Mouse (Mus musculus): ENCODE measurements at regions not wholly inside any gene's neighbourhood (a gene's known extent, or its start where the extent isn't known, plus 50 kb on each side); places are given as distances from the start of the nearest gene placed in this dataset.

GRCm38 (mm10) chrX:80799740-80800139 is 270.8 kb upstream of the Tmem47 start:
- peak; percentile 1 for DNase-seq (ENCODE audit: low spot score)

- DNase-seq (ENCODE audit: low spot score), result peak; percentile 1
These were observed 270.2 kb upstream of the Tmem47 start for GRCm38 (mm10) chrX:80800271-80800670.

Measured in embryo, embryonic 10.5 days (tissue).